Mouse (Mus musculus) brown adipose tissue, adult 24 weeks (tissue): Measurements from ENCODE around the gene Foxk1. TPM values are rescaled to one million over a fixed set of nuclear protein-coding genes. Genes with fewer than 3 reads are reported as not detected.

Source experiments
- H3K27ac ChIP-seq: fragments of 200-500 bp; replicated peaks from 2 replicates; pipeline ENCODE4 v1.5.1; 2012; ENCODE audit warnings: low read depth, mild to moderate bottlenecking, low read length
- H3K4me1 ChIP-seq: fragments of 200-500 bp; 2 replicates; pipeline ENCODE4 v1.6.1; 2012; ENCODE audit warnings: low read length, mixed read lengths; ENCODE audit not compliant: control insufficient read depth, insufficient read depth, insufficient read length
- H3K4me3 ChIP-seq: fragments of 200-500 bp; 2 replicates; pipeline ENCODE4 v1.5.1; 2012; ENCODE audit warnings: low read depth, mild to moderate bottlenecking, low read length, moderate library complexity; ENCODE audit not compliant: insufficient read depth
- polyA plus RNA-seq: library from polyadenylated mRNA; stranded (reverse); fragments of >200 nt; gene quantifications from 2 replicates; pipeline ENCODE4 v1.2.4, GENCODE M21; 2012; ENCODE audit not compliant: missing spikeins, insufficient read depth, insufficient read length

The Foxk1 gene
- polyA plus RNA-seq, 1 experiment, result 8.0 TPM

GRCm38 (mm10) chr5:142461942-142462640, 60.8 kb downstream of the Foxk1 start:
- Histone ChIP-seq H3K4me3 (no peak overlapping the region), H3K4me1 (0 out of 2 replicates have a peak, but pooled peaks cover 4% of the 10 kb centered on the region), H3K27ac (no peak overlapping the region)

GRCm38 (mm10) chr5:142462641-142462948, 61.3 kb downstream of the Foxk1 start:
- Histone ChIP-seq H3K27ac (no peak overlapping the region), H3K4me1 (0 out of 2 replicates have a peak, but pooled peaks cover 4% of the 10 kb centered on the region), H3K4me3 (no peak overlapping the region)

GRCm38 (mm10) chr5:142463011-142463410, 61.7 kb downstream of the Foxk1 start:
- Histone ChIP-seq H3K27ac (peak overlapping the region; percentile 64), H3K4me3 (peak overlapping the region; percentile 54), H3K4me1 (0 out of 2 replicates have a peak, but pooled peaks cover 4% of the 10 kb centered on the region)

- 0 out of 2 replicates have a peak, but pooled peaks cover 4% of the 10 kb centered on the region for H3K4me1 ChIP-seq
- H3K4me3 ChIP-seq, result peak within 1 kb of the TSS; percentile 79
- peak within 1 kb of the TSS; percentile 64 for H3K27ac ChIP-seq
Observed at GRCm38 (mm10) chr5:142463461-142464454, 62.5 kb downstream of the Foxk1 start, which contains the start of gene Ap5z1. Gene Ap5z1, plus strand, starts transcription at chr5:142463944.

GRCm38 (mm10) chr5:142468375-142468774, 67.1 kb downstream of the Foxk1 start:
- H3K4me1 ChIP-seq, result peaks cover 8% of the 10 kb centered on the region; the same call in 1 of the 2 replicates
- H3K4me3 ChIP-seq, result no peak overlapping the region
- no peak overlapping the region for H3K27ac ChIP-seq

- no peak overlapping the region for H3K4me3 ChIP-seq
- H3K27ac ChIP-seq, result no peak overlapping the region
- H3K4me1 ChIP-seq, result peaks cover 6% of the 10 kb centered on the region; the same call in 1 of the 2 replicates
Observed at GRCm38 (mm10) chr5:142469796-142470195, 68.5 kb downstream of the Foxk1 start.

GRCm38 (mm10) chr5:142473696-142474095, 72.4 kb downstream of the Foxk1 start:
- Histone ChIP-seq H3K4me3 (no peak overlapping the region), H3K27ac (no peak overlapping the region), H3K4me1 (peaks cover 4% of the 10 kb centered on the region; the same call in 1 of the 2 replicates)

- Histone ChIP-seq H3K4me3 (no peak overlapping the region), H3K27ac (no peak overlapping the region), H3K4me1 (no peaks in the 10 kb centered on the region)
Observed at GRCm38 (mm10) chr5:142475669-142476068, 74.4 kb downstream of the Foxk1 start.

GRCm38 (mm10) chr5:142477346-142477745, 76.0 kb downstream of the Foxk1 start:
- Histone ChIP-seq H3K27ac (no peak overlapping the region), H3K4me1 (no peaks in the 10 kb centered on the region), H3K4me3 (no peak overlapping the region)

GRCm38 (mm10) chr5:142477866-142478615, 76.7 kb downstream of the Foxk1 start:
- H3K27ac ChIP-seq, result no peak overlapping the region

GRCm38 (mm10) chr5:142478829-142479435, 77.6 kb downstream of the Foxk1 start:
- Histone ChIP-seq H3K4me1 (no peaks in the 10 kb centered on the region), H3K27ac (no peak overlapping the region), H3K4me3 (0 out of 2 replicates have a peak overlapping the region, but pooled peaks have one; percentile 5)

More at GRCm38 (mm10) chr5:142477866-142478615, 76.7 kb downstream of the Foxk1 start:
- Histone ChIP-seq H3K4me1 (no peaks in the 10 kb centered on the region), H3K4me3 (no peak overlapping the region)

GRCm38 (mm10) chr5:142482512-142482911, 81.2 kb downstream of the Foxk1 start:
- H3K4me1 ChIP-seq, result no peaks in the 10 kb centered on the region
- H3K4me3 ChIP-seq, result no peak overlapping the region
- no peak overlapping the region for H3K27ac ChIP-seq

- no peak overlapping the region for H3K27ac ChIP-seq
- no peaks in the 10 kb centered on the region for H3K4me1 ChIP-seq
- H3K4me3 ChIP-seq, result no peak overlapping the region
Observed at GRCm38 (mm10) chr5:142483581-142483980, 82.3 kb downstream of the Foxk1 start.

- no peak overlapping the region for H3K27ac ChIP-seq
- no peak overlapping the region for H3K4me3 ChIP-seq
- H3K4me1 ChIP-seq, result no peaks in the 10 kb centered on the region
Observed at GRCm38 (mm10) chr5:142486654-142487053, 85.4 kb downstream of the Foxk1 start.
